Mouse (Mus musculus): ENCODE results near the gene Ccdc103.

Gene Ccdc103

DNA sequence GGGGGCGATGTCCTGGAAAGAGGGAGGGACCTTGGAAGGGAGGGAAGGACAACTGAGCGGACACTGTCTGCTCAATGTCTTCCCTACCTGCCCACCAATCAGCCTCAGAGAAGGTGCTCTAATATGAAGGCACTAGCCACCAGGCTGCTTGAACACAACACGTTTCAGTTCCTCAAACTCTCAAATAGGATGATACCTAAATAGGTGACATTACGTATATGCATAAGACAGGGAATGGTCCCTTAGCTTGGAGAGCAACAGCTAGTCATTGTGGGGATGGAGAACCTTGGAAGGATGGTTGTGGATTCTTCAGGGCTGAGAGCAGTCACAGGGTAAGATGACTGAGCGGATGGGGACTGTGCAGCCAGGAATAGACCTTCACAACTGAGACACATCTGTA is 6.4 kb downstream of the Ccdc103 start:
- in situ Hi-C loops (cut with MboI; ENCODE audit: unreplicated experiment in 2 of 2): no loop called here

DNA sequence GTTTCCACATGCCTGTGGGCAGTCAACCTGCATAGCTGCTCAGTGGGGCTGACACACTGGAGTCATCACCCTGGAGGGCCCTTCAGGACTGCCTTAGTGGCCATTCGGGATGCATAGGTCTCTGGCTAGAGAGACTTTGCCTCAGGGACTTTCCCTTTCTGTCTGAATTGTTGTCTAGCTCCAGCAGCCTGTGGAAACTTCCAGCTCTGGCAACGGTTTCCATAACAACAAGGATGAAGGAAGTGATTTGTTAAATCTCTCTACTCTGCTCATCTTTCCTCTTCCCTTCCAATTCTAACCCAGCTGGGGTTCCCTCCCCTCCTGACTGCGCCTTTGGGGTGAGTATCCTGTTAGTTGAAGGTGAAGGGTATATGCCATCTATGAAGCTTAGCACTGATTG is 7.1 kb downstream of the Ccdc103 start:
- in situ Hi-C loops (cut with MboI; ENCODE audit: unreplicated experiment in 2 of 2): no loop called here

DNA sequence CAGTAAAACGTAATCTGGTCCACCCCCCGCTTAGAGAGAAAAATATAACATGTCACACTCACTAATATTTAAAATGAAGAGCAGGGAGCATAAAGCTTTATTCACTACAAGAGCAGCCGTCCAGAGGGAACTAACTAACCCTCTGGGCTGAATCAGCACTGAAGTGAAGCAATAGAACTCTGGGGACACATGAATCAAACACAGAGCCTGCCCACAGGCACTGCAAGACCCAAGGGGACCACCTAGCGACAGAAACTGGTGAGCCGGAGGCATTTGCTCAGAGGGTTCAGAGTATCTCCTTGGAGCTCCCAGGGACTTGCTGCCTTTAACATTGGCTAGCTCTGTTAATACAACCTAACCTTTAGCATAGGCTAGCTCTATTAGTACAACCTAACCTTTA is 9.1 kb downstream of the Ccdc103 start:
- in situ Hi-C loops (cut with MboI; ENCODE audit: unreplicated experiment in 2 of 2): loop anchor here in 1 of 2 experiments (5.0 kb wide), 1 partner anchor 167 kb away; no protein-coding TSS in a partner anchor

DNA sequence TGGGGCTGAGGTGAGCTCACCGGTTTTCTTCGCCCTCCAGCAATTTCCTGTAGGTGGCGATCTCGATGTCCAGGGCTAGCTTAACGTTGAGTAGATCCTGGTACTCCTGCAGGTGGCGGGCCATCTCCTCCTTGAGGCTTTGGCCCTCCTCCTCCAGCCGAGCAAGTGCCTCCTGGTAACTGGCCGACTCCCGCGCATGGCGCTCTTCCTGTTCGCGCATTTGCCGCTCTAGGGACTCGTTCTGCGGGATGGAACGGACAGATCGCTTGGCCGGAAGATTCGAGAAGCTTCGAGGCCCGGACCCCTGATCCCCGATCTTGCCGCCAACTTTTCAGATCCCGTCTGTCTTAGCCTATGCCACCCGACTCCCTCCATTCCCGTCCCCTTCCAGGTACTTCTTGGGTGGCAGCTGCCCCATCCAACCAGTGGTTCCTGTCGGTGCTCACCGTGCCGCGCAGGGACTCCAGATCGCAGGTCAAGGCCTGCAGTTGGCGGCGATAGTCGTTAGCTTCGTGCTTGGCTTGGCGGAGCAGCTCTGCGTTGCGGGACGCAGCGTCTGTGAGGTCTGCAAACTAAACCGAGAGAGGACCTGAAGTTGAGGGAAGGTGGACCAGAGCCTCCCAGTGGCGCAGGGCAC is 12.1 kb downstream of the Ccdc103 start:
- in situ Hi-C loops (cut with MboI; ENCODE audit: unreplicated experiment in 2 of 2): loop anchor here in 1 of 2 experiments (5.0 kb wide), 1 partner anchor 164 kb away; no protein-coding TSS in a partner anchor

DNA sequence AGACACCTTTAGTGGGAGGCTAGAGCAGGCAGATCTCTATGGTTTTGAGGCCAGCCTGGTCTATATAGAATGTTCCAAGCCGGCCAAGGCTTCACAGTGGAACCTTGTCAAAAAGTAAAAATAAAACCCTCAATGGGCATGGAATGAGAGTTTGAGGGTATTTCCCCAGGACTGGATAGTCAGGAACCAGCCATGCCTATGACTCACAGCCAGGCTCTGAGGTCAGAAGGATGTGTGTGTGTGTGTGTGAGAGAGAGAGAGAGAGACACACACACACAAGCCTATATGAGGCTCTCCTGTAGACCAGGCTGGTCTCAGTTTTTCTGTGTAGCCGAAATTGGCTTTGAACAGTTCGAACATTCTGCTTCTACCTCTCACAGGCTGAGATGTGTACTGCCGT is 13.7 kb downstream of the Ccdc103 start:
- in situ Hi-C loops (cut with MboI; ENCODE audit: unreplicated experiment in 2 of 2): loop anchor here (5.0 kb wide), 2 partner anchors 98 to 163 kb away; no protein-coding TSS in a partner anchor

DNA sequence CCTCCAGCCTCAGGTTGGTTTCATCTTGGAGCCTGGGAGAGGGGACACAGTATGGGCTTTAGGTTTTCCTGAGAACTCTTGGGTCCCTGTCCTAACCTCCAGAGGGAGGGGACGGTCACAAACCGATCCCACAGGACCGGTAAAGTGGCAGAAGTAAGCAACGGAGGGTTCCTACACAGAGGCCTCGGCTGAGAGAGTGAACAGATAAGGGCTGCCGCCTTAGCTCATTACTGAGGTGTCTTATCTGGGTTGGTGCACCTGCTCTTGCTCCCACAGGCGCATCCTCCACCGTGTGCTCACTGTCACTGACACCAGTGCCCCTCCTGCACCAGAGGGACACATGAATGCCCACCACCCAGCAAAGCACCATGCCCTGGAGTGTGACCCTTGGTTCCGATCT is 14.8 kb downstream of the Ccdc103 start:
- in situ Hi-C loops (cut with MboI; ENCODE audit: unreplicated experiment in 2 of 2): loop anchor here (5.0 kb wide), 1 partner anchor 97 kb away; no protein-coding TSS in a partner anchor

DNA sequence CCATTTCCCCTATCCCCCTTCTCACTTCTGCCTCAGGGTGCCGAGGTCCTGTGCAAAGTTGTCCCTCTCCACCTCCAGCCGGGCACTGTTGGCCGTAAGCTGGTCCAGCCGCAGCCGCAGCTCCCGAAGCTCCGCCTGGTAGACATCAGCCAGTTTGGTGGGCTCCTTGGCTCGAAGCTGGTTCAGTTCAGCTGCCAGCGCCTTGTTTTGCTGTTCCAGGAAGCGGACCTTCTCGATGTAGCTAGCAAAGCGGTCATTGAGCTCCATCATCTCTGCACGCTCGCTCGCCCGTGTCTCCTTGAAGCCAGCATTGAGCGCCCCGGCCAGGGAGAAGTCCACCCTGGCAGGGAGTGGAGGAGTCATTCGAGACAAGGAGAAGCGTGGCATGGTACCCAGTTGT is 15.6 kb downstream of the Ccdc103 start:
- in situ Hi-C loops (cut with MboI; ENCODE audit: unreplicated experiment in 2 of 2): loop anchor here (5.0 kb wide), 1 partner anchor 96 kb away; no protein-coding TSS in a partner anchor

DNA sequence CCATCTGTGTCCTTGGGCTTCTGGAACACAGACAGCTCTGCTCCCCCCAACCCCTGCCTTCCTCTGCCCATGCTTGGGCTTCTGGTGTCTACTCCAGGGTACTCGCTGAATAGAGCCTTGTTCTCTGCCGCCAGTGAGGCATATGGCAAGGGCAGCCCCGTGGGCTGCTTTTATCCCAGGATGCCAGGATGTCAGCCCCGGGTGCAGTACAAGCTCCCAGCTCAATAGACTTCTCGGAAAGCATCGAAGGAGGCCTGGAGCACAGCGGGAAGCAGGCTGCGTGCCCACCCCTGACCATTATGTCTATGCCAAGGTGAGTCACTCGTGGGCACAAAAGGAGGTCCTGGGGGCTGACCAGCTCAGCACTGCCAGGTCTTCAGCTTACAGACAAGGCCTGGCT is 17.4 kb downstream of the Ccdc103 start:
- in situ Hi-C loops (cut with MboI; ENCODE audit: unreplicated experiment in 2 of 2): loop anchor here (5.0 kb wide), 1 partner anchor 94 kb away; no protein-coding TSS in a partner anchor

DNA sequence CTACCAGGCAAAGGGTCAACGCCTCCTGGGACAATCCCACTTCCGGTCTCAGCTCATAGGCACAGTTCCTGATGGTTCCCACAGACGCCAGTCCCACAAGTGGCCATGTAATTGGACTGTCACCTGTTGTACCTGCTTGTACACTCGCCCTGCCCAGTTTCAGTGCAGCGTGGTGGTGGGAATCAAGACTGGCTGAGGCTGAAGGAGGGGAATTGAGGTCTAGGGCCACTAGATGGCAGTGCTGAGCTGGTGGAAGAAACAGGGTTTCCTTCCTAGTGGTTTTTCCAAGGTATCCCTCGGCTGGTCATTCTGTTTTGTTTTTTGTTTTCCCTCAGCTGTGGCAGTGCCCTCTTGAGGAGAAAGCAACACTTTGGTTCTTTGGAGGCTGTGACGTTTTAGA is 19.8 kb downstream of the Ccdc103 start, which contains the start of gene Gfap:
Gfap (minus strand) TSS at position 150 of the 400 bp plus-strand sequence.
- in situ Hi-C loops (cut with MboI; ENCODE audit: unreplicated experiment in 2 of 2): no loop called here

DNA sequence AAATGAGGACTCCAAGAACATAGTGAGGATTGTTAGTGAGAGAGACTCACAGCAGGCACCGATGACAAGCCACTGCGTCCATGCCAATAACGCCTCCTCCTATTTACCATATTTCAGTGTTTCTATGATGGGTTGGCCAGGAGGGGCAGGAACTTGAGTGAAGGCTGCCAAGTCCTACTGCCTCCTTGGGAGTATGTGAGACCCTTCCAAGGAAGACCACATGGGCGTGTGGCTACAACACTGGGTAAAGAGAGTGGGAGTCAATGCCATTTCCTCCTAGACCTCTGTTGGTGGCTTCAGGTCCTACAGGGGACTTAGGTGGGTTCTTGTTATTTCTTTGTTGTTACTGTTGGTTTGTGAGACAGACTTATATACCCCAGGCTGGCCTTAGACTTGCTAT is 20.2 kb downstream of the Ccdc103 start:
- in situ Hi-C loops (cut with MboI; ENCODE audit: unreplicated experiment in 2 of 2): no loop called here

DNA sequence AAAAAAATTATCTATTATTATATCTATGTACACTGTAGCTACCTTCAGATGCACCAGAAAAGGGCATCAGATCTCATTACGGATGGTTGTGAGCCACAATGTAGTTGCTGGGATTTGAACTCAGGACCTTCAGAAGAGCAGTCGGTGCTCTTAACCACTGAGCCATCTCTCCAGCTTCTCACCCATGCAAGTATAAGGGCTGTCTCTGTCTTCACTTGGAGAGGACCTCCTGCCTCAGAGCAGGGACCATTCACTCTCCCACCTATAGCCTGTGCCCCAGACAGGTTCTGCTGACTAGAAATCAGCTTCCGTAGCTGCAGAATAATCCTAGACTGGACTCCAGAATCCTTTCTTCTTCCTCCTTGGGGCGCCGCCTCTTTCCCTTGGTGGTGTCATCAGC is 21.1 kb downstream of the Ccdc103 start:
- in situ Hi-C loops (cut with MboI; ENCODE audit: unreplicated experiment in 2 of 2): no loop called here

DNA sequence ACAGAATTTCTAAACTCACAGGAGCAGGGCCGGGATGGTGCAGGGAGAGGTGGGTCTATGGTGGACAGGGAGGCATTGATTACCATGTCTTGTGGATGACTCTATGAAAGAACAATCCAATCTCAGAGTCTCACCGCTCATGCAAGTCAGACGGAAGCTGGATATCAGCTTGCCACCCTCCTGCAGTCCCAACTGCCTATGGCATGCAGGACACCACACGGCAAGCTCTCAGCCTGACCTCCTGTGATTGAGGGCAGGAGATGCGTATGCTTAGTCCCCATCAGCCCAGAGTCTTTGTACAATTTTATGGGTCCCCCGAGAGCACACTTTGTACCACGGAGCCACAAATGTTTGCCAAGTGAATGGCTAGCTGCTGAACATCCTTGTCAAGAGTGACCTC is 22.6 kb downstream of the Ccdc103 start:
- in situ Hi-C loops (cut with MboI; ENCODE audit: unreplicated experiment in 2 of 2): no loop called here

DNA sequence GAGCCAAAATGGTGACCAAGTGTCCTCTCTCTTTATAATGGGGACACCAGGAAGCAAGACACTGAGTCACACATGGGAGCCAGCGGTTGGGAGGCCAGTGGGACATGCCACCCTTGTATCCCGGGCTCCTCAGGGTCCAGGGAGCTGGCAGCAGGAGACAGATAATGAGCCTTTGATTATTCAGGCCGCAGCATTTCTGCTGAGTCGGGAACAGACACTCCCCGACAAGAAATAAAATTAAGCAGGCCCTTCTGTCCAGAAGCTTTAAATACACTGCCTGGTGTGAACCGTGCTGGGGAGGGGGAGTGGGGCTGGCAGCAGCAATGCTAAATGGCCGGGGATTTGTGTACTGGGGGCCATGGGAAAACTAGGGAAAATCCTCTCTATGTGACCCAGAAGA is 30.4 kb downstream of the Ccdc103 start:
- in situ Hi-C loops (cut with MboI; ENCODE audit: unreplicated experiment in 2 of 2): no loop called here

DNA sequence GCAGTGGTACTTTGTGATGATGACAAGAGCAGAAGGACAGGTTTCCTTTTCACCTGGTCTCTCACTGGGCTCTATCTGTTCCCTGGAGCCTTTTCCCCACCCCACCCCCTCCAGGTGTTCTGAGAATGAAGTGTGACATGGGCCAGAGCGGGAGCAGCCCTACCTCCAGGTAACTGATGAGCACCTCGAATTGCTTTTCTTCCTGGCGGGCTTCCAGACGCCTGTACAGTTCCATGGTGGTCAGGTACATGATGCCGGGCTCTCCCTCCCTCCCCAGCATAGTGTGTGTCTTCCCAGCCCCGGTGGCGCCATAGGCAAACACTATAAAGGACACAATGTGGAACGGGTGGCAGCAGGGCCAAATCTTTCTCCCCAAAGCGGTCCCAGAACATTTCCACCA is 34.4 kb downstream of the Ccdc103 start:
- in situ Hi-C loops (cut with MboI; ENCODE audit: unreplicated experiment in 2 of 2): no loop called here

DNA sequence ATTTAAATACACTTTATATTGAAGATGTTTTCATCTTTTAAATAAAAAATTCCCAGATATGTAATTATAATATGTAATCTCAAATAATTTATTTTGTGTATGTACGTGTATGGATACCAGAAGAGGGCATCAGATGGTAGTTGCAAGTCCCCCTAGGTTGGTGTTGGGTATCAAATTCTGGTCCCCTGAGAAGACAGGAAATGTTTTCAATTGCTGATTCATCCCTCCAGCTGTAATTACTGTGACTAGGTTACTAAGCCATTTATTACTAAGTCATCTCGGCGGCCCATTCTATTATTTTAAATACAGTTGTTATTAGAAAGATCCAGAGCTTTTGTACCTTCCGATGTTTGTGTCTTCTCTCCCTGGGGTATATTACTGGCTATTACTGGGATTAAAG is 37.1 kb downstream of the Ccdc103 start:
- in situ Hi-C loops (cut with MboI; ENCODE audit: unreplicated experiment in 2 of 2): no loop called here

DNA sequence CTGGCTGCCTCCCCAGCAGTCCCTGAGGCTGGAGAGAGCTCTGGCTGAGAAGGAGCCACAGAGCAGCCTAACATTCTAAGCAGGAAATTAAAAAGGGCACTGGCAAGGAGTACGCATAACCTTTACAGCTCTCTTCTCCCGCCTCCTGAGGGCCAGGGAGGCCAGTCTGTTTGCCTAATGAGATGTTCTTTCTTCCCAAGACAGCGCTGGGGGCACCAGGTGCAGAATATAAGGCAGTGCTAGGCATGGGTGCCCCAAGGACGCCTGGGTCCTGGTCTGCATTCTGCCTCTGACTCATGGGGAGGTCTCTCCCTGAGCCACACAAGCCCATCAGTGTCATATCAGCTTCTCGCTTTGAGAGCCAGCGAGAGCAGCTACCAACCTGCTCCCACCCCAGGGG is 40.5 kb downstream of the Ccdc103 start:
- in situ Hi-C loops (cut with MboI; ENCODE audit: unreplicated experiment in 2 of 2): no loop called here

DNA sequence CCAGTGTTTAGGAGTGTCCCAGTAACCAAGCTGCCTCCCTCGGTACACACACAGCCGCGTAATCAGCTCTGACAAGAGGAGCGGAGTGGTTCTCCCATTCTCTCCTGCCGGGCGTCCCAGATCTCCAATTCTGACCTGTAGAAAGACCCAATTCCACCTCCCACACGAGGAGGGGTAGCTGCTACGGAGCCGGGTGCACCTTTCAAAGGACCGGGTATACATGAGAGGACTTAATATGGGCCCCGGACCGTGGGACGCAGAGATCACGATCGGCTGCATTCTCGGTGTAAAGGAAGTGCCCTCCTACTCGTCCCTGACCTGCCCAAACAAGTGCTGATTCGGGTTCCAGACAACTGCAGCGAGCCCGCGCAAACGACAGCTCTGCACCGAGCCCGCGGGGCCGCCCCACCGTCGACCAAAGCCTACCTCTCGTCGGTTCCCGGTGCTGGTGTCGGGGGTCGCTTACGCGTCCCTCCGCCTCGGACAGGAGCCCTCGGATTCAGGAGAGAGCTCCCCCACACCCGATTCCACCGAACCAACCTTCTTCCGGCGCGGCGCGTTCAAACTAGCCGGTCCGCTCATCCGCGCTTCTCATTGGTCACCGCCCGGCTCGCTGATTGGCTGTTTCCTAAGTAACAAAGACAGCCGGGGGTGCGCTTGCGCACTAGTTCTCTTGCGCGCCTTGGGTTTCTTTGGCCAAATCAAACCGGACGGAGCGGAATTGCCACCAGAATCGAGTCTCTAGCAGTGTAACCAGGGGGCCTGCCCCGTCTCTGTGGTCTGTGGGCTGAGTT is 43.8 kb downstream of the Ccdc103 start, which contains the start of gene Kif18b:
Kif18b (minus strand) TSS at position 568 of the 794 bp plus-strand sequence.
- in situ Hi-C loops (cut with MboI; ENCODE audit: unreplicated experiment in 2 of 2): no loop called here

DNA sequence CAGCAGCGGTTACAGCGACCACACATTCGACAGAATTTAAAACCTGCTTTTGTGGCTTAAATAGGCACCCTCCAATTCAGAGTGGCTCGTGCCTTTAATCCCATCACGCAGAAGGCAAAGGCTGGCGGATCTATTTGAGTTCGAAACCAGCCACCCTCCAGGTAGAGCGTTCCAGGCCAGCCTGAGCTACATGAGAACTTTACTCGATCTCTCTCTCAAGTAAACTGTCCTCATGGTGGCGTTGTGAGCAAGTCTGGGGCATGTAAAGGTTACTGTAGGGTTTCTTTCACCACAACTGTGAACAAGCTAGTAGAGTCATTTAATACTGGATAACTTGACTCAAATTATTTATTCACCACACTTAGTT is 44.3 kb downstream of the Ccdc103 start:
- in situ Hi-C loops (cut with MboI; ENCODE audit: unreplicated experiment in 2 of 2): no loop called here

DNA sequence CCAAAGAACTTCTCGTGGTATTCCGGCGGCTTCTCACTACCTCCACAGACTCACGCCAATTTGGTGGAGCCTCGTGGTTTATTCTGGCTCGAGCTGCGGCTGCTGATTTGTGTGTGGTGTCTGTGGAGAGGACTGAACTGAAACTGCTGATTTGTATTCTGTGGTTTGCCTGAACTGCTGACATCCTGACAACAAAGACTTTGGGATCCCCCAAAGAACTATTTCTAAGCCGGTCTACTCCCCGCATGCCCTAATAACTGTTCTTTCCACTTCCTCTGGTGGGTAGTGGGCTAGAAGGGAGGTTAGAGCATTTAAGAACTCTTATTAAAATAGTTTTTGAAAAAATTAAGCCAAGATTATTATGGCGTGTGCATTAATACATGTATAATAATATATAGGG is 49.7 kb downstream of the Ccdc103 start:
- in situ Hi-C loops (cut with MboI; ENCODE audit: unreplicated experiment in 2 of 2): no loop called here

Data from v-Abl transformed pro-B cells (cell line).